Mouse (Mus musculus): ENCODE results near the gene Mylip. TPM values are rescaled to one million over a fixed set of nuclear protein-coding genes. Genes with fewer than 3 reads are reported as not detected.

Mylip gene
- polyA plus RNA-seq, 2 experiments, result 3.3 to 8.2 TPM

DNA sequence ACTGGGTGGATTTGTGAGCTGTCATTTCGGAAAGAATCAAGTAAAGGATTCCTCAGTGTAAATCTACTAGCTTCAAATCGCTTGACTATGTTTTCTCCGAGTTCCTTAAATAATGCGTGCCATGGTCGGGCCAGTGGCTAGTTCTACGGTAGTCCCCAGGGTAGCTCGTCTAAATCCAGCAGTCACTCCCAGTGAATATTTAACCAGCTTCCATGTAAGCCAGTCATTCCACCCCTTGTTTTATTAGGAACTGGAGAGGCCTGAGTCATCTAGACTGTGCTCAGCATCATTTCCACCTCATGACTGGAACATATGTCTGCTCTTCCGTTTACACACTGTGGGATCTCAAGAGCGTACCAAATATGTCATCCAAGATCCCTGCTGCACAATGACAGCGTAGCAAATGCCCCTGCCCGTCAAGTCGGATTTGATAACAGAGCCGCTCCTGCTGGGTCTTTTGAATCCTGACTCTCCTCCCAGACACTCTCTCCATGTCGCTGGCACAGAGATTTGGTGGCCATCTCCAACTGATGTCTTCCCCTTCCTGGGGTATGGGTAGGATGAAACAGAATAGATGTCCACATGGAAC, 71.9 kb downstream of the Mylip start:
- H3K9ac ChIP-seq (replicated peaks), result no peak overlapping the region
- H3K4me2 ChIP-seq (ENCODE audit: low read depth), result no peak overlapping the region

More for the DNA sequence above, 71.9 kb downstream of the Mylip start:
- 71% methylated on average over 14 of the region's 14 CpGs for WGBS (ENCODE audit: insufficient replicate concordance)
- no peak for DNase-seq (ENCODE audit: low read depth in 3 of 3, low spot score in 3 of 3)
- no peak for TF ChIP-seq CTCF (IDR thresholded peaks at IDR 0.05; ENCODE audit: low read depth)
- no peak for TF ChIP-seq EP300 (IDR thresholded peaks at IDR 0.05; ENCODE audit: low read depth)
- ATAC-seq (ENCODE audit: insufficient read depth), result no peak
- no peak overlapping the region for H3K4me3 ChIP-seq (ENCODE audit: insufficient read depth in 1 of 2, low read depth in 2 of 2, low read length in 2 of 2)
- no peaks in the 10 kb centered on the region for H3K36me3 ChIP-seq (replicated peaks; ENCODE audit: control insufficient read depth, insufficient read depth, low read depth)
- H3K27me3 ChIP-seq (ENCODE audit: control insufficient read depth, insufficient read depth, low read length), result no peaks in the 10 kb centered on the region; the same call in 1 of the 2 replicates
- no peak overlapping the region for H3K27ac ChIP-seq
- no peaks in the 10 kb centered on the region for H3K9me3 ChIP-seq (ENCODE audit: control insufficient read depth, low read length)
- no peaks in the 10 kb centered on the region for H3K4me1 ChIP-seq (replicated peaks; ENCODE audit: control insufficient read depth in 2 of 2, insufficient read depth in 2 of 2, low read length in 1 of 2)

Other genes starting within 250 kb of the Mylip start
- 116 and 155 TPM in 2 replicates for gene Gmpr, start 117.7 kb downstream of the Mylip start, polyA plus RNA-seq (2012; rRNA removed)
- gene Gmpr, start 117.7 kb downstream of the Mylip start, polyA plus RNA-seq (2014; fragmentation: Nextera tagmentation; extraction: Ambion mirVana), result 295 and 311 TPM in 2 replicates

Data from liver, embryonic 14.5 days (tissue).